In genomic region chr2:74721882-74722281, GRCm38 (mm10) we compare ENCODE assay signal across 20 mouse cellular contexts. TPM values are rescaled to one million over a fixed set of nuclear protein-coding genes. Genes with fewer than 3 reads are reported as not detected.
DNase-seq lines count a peak whose midpoint lies in the region; ATAC-seq and TF ChIP-seq lines count a peak whose summit lies in the region.
"Had no signal": no experiment of that assay in that cellular context is flagged by ENCODE, and none has a peak within 500 bp of the region (broad histone marks: within the 10 kb centered on the region; RNA-seq: fewer than 3 reads in every experiment).

No protein-coding gene starts in this region.

- TF ChIP-seq POLR2A in kidney, adult 2 months (IDR thresholded peaks at IDR 0.05; ENCODE audit: low read depth, low read length): no peak

- H3K9me3 ChIP-seq in embryonic facial prominence, embryonic 10.5 days: no peaks in the 10 kb centered on the region
- H3K9me3 ChIP-seq in hindbrain, embryonic 14.5 days (ENCODE audit: control insufficient read depth, low read length): no peaks in the 10 kb centered on the region
- H3K9me3 ChIP-seq in limb, embryonic 10.5 days (replicated peaks): no peaks in the 10 kb centered on the region
- H3K9me3 ChIP-seq: G1E; limb, embryonic 12.5 days; stomach, embryonic 15.5 days had no signal

- TF ChIP-seq CTCF in kidney, adult 2 months (conservative IDR thresholded peaks at IDR 0.05; ENCODE audit: insufficient read depth, insufficient read length, low read depth, low read length): no peak

- DNase-seq in kidney, adult 2 months: peak; percentile 49
- no peak for DNase-seq in kidney, adult 8-10 months
- DNase-seq in embryonic facial prominence, embryonic 10.5 days (ENCODE audit: low spot score): peak; percentile 29
- DNase-seq in hindbrain, embryonic 14.5 days (ENCODE audit: low spot score): no peak
- peak; percentile 62 for DNase-seq in limb, embryonic 10.5 days (ENCODE audit: low spot score)
- no peak for DNase-seq in natural killer cell, adult 2 months (ENCODE audit: low spot score in 2 of 2)
- DNase-seq in frontal cortex, postnatal 25 days (ENCODE audit: low spot score in 2 of 2): no peak
- DNase-seq in adrenal gland, postnatal 25 days: no peak
- DNase-seq: cerebellum, adult 8-10 months; forebrain, postnatal 0 days; gastrocnemius, postnatal 14 days; heart, postnatal 36 days; lung, postnatal 14 days; thymus, postnatal 25 days had no signal

- H3K4me2 ChIP-seq in hindbrain, embryonic 14.5 days (replicated peaks): 0 out of 2 replicates have a peak overlapping the region, but pooled peaks have one; percentile 82
- H3K4me2 ChIP-seq: heart, embryonic 11.5 days; limb, embryonic 12.5 days; stomach, embryonic 15.5 days had no signal

- no peaks in the 10 kb centered on the region for H3K27me3 ChIP-seq in kidney, adult 2 months (replicated peaks; ENCODE audit: control insufficient read depth, insufficient read depth, low read length)
- H3K27me3 ChIP-seq in embryonic facial prominence, embryonic 10.5 days (replicated peaks; ENCODE audit: low read depth, poor library complexity, severe bottlenecking): peaks cover 100% of the 10 kb centered on the region
- H3K27me3 ChIP-seq in hindbrain, embryonic 14.5 days (ENCODE audit: control insufficient read depth, insufficient read depth, low read length): peaks cover 99% of the 10 kb centered on the region
- peaks cover 75% of the 10 kb centered on the region for H3K27me3 ChIP-seq in limb, embryonic 10.5 days (ENCODE audit: low read depth, poor library complexity, severe bottlenecking)

- H3K27ac ChIP-seq in kidney, adult 2 months (ENCODE audit: insufficient read depth, low read depth, low read length): no peak overlapping the region
- H3K27ac ChIP-seq in embryonic facial prominence, embryonic 10.5 days (replicated peaks): no peak overlapping the region
- no peak overlapping the region for H3K27ac ChIP-seq in hindbrain, embryonic 14.5 days
- H3K27ac ChIP-seq in limb, embryonic 10.5 days: peak overlapping the region; percentile 14; the same call in 1 of the 2 replicates
- H3K27ac ChIP-seq: limb, embryonic 12.5 days; liver, embryonic 14.5 days; stomach, embryonic 15.5 days had no signal

- no peak overlapping the region for H3K4me3 ChIP-seq in kidney, adult 2 months (ENCODE audit: insufficient read depth, low read depth, low read length)
- H3K4me3 ChIP-seq in embryonic facial prominence, embryonic 10.5 days: no peak overlapping the region
- no peak overlapping the region for H3K4me3 ChIP-seq in hindbrain, embryonic 14.5 days (replicated peaks; ENCODE audit: low read length)
- peak overlapping the region; percentile 10; the same call in 1 of the 2 replicates for H3K4me3 ChIP-seq in limb, embryonic 10.5 days
- H3K4me3 ChIP-seq: limb, embryonic 12.5 days; stomach, embryonic 15.5 days had no signal

- no peak overlapping the region for H3K9ac ChIP-seq in hindbrain, embryonic 14.5 days
- H3K9ac ChIP-seq: forebrain, postnatal 0 days; limb, embryonic 12.5 days; liver, embryonic 14.5 days; stomach, embryonic 15.5 days had no signal

- 30% methylated on average over 6 of the region's 6 CpGs for WGBS in kidney, adult 2 months
- WGBS in embryonic facial prominence, embryonic 10.5 days: 5% methylated on average over 6 of the region's 6 CpGs
- 8% methylated on average over 6 of the region's 6 CpGs for WGBS in hindbrain, embryonic 14.5 days
- WGBS in limb, embryonic 10.5 days: 5% methylated on average over 6 of the region's 6 CpGs

- no peaks in the 10 kb centered on the region for H3K36me3 ChIP-seq in kidney, adult 2 months (ENCODE audit: control insufficient read depth, insufficient read depth, low read length)
- H3K36me3 ChIP-seq in embryonic facial prominence, embryonic 10.5 days (replicated peaks): no peaks in the 10 kb centered on the region
- no peaks in the 10 kb centered on the region for H3K36me3 ChIP-seq in hindbrain, embryonic 14.5 days (replicated peaks; ENCODE audit: control insufficient read depth, insufficient read depth)
- H3K36me3 ChIP-seq in limb, embryonic 10.5 days: peaks cover 23% of the 10 kb centered on the region
- H3K36me3 ChIP-seq: G1E; limb, embryonic 12.5 days; stomach, embryonic 15.5 days had no signal

- ATAC-seq in hindbrain, embryonic 14.5 days (ENCODE audit: low FRiP score): no peak
- ATAC-seq: forebrain, postnatal 0 days had no signal

- H3K4me1 ChIP-seq in kidney, adult 2 months (ENCODE audit: control insufficient read depth, insufficient read depth, low read length): peaks cover 27% of the 10 kb centered on the region; the same call in 1 of the 2 replicates
- H3K4me1 ChIP-seq in embryonic facial prominence, embryonic 10.5 days: no peaks in the 10 kb centered on the region
- H3K4me1 ChIP-seq in hindbrain, embryonic 14.5 days (replicated peaks; ENCODE audit: control insufficient read depth, insufficient read depth, low read length): peaks cover 14% of the 10 kb centered on the region; the same call in 1 of the 2 replicates
- H3K4me1 ChIP-seq in limb, embryonic 10.5 days: peaks cover 92% of the 10 kb centered on the region
- H3K4me1 ChIP-seq: stomach, embryonic 15.5 days had no signal

RNA-seq across cellular contexts. Expression of gene Gm28230, which starts 4.6 kb away (rescaled TPM):
- 5.5 and 7.8 TPM in 2 replicates for polyA plus RNA-seq in kidney, adult 2 months (2012; rRNA removed)
- not detected in 2 replicates for polyA plus RNA-seq in embryonic facial prominence, embryonic 10.5 days (2016; fragmentation: Nextera tagmentation; extraction: Ambion mirVana)
- polyA plus RNA-seq in hindbrain, embryonic 14.5 days (2014; fragmentation: Nextera tagmentation; extraction: Ambion mirVana): 0.82 and 1.3 TPM in 2 replicates
- polyA plus RNA-seq in limb, embryonic 10.5 days (2016; fragmentation: Nextera tagmentation; extraction: Ambion mirVana): 0.70 and 0.79 TPM in 2 replicates
- 3.3 and 3.6 TPM in 2 replicates for total RNA-seq in adrenal gland, postnatal 25 days (2021)
- total RNA-seq: forebrain, postnatal 0 days; heart, postnatal 36 days; layer of hippocampus, adult 18-20 months had no signal
- polyA plus RNA-seq: forebrain, postnatal 0 days; liver, embryonic 14.5 days; stomach, embryonic 15.5 days had no signal

RNA-seq across cellular contexts. Expression of gene Hoxd4, which starts 10.2 kb away (rescaled TPM):
- polyA plus RNA-seq in kidney, adult 2 months (2012; rRNA removed): 20.3 and 31.4 TPM in 2 replicates
- not detected in 2 replicates for polyA plus RNA-seq in embryonic facial prominence, embryonic 10.5 days (2016; fragmentation: Nextera tagmentation; extraction: Ambion mirVana)
- polyA plus RNA-seq in hindbrain, embryonic 14.5 days (2014; fragmentation: Nextera tagmentation; extraction: Ambion mirVana): 3.1 and 4.3 TPM in 2 replicates
- 1.2 and 2.3 TPM in 2 replicates for polyA plus RNA-seq in limb, embryonic 10.5 days (2016; fragmentation: Nextera tagmentation; extraction: Ambion mirVana)
- total RNA-seq in adrenal gland, postnatal 25 days (2021): 27.8 and 34.1 TPM in 2 replicates
- total RNA-seq: forebrain, postnatal 0 days; layer of hippocampus, adult 18-20 months had no signal
- polyA plus RNA-seq: forebrain, postnatal 0 days; heart, embryonic 11.5 days had no signal

RNA-seq across cellular contexts. Expression of gene Hoxd3, which starts 10.2 kb away (rescaled TPM):
- 10.2 and 10.7 TPM in 2 replicates for polyA plus RNA-seq in kidney, adult 2 months (2012; rRNA removed)
- 1.7 and 6.9 TPM in 2 replicates for polyA plus RNA-seq in embryonic facial prominence, embryonic 10.5 days (2016; fragmentation: Nextera tagmentation; extraction: Ambion mirVana)
- polyA plus RNA-seq in hindbrain, embryonic 14.5 days (2014; fragmentation: Nextera tagmentation; extraction: Ambion mirVana): 44.9 and 55.1 TPM in 2 replicates
- 1.4 and 3.0 TPM in 2 replicates for polyA plus RNA-seq in limb, embryonic 10.5 days (2016; fragmentation: Nextera tagmentation; extraction: Ambion mirVana)
- total RNA-seq in adrenal gland, postnatal 25 days (2021): 0.73 and 2.6 TPM in 2 replicates
- total RNA-seq: forebrain, postnatal 0 days; gastrocnemius, postnatal 14 days; heart, postnatal 36 days; layer of hippocampus, adult 18-20 months had no signal
- polyA plus RNA-seq: forebrain, postnatal 0 days had no signal

RNA-seq across cellular contexts. Expression of gene Hoxd8, which starts 17.5 kb away (rescaled TPM):
- polyA plus RNA-seq in kidney, adult 2 months (2012; rRNA removed): 45.8 and 46.2 TPM in 2 replicates
- polyA plus RNA-seq in embryonic facial prominence, embryonic 10.5 days (2016; fragmentation: Nextera tagmentation; extraction: Ambion mirVana): not detected in 2 replicates
- polyA plus RNA-seq in hindbrain, embryonic 14.5 days (2014; fragmentation: Nextera tagmentation; extraction: Ambion mirVana): 2.1 and 3.3 TPM in 2 replicates
- polyA plus RNA-seq in limb, embryonic 10.5 days (2016; fragmentation: Nextera tagmentation; extraction: Ambion mirVana): 11.6 and 17.4 TPM in 2 replicates
- 27.2 and 33.9 TPM in 2 replicates for total RNA-seq in adrenal gland, postnatal 25 days (2021)
- total RNA-seq: G1E; layer of hippocampus, adult 18-20 months had no signal
- polyA plus RNA-seq: G1E had no signal

RNA-seq across cellular contexts. Expression of gene Hoxd9, which starts 24.4 kb away (rescaled TPM):
- polyA plus RNA-seq in kidney, adult 2 months (2012; rRNA removed): 23.9 and 26.0 TPM in 2 replicates
- polyA plus RNA-seq in embryonic facial prominence, embryonic 10.5 days (2016; fragmentation: Nextera tagmentation; extraction: Ambion mirVana): not detected in 2 replicates
- 0.09 TPM in 1 of 2 replicates, not detected in the other for polyA plus RNA-seq in hindbrain, embryonic 14.5 days (2014; fragmentation: Nextera tagmentation; extraction: Ambion mirVana)
- 38.0 and 52.3 TPM in 2 replicates for polyA plus RNA-seq in limb, embryonic 10.5 days (2016; fragmentation: Nextera tagmentation; extraction: Ambion mirVana)
- total RNA-seq in adrenal gland, postnatal 25 days (2021): 3.7 and 5.2 TPM in 2 replicates
- total RNA-seq: forebrain, postnatal 0 days; G1E; layer of hippocampus, adult 18-20 months had no signal
- polyA plus RNA-seq: forebrain, postnatal 0 days; G1E; heart, embryonic 11.5 days had no signal

Comparison
In these comparisons a context has a peak if more than half of its experiments do, and no peak if none do; other contexts are left out.
1. DNase-seq: peak in kidney, adult 2 months (single experiment), embryonic facial prominence, embryonic 10.5 days (single experiment) and limb, embryonic 10.5 days (single experiment); none in kidney, adult 8-10 months (0 of 2), hindbrain, embryonic 14.5 days (single experiment), natural killer cell, adult 2 months (0 of 2), frontal cortex, postnatal 25 days (0 of 2) and adrenal gland, postnatal 25 days (single experiment).